Mouse (Mus musculus) liver, adult 2 months (tissue): ENCODE measurements around the gene Tnfrsf21. TPM values are rescaled to one million over a fixed set of nuclear protein-coding genes. Genes with fewer than 3 reads are reported as not detected.

ENCODE experiments used
- DNase-seq: peaks from one replicate; pipeline ENCODE4 v3.0.0-alpha.2; 2011; ENCODE audit warnings: low read depth, low spot score; ENCODE audit errors: extremely low read depth
- H3K27ac ChIP-seq: fragments of 200-500 bp; replicated peaks from 2 replicates; pipeline ENCODE4 v1.5.1; 2012; ENCODE audit warnings: low read depth, mild to moderate bottlenecking, control low read depth, inconsistent platforms, low read length; ENCODE audit not compliant: insufficient read depth
- H3K27me3 ChIP-seq: fragments of 200-500 bp; 2 replicates; pipeline ENCODE4 v1.6.1; 2012; ENCODE audit warnings: mild to moderate bottlenecking, moderate library complexity, low read length, inconsistent platforms; ENCODE audit not compliant: control insufficient read depth, insufficient read depth
- H3K36me3 ChIP-seq: fragments of 200-500 bp; 2 replicates; pipeline ENCODE4 v1.6.1; 2012; ENCODE audit warnings: low read length, inconsistent platforms; ENCODE audit not compliant: control insufficient read depth, insufficient read depth
- H3K4me1 ChIP-seq: fragments of 200-500 bp; 2 replicates; pipeline ENCODE4 v1.6.1; 2011; ENCODE audit warnings: low read length; ENCODE audit not compliant: control insufficient read depth, insufficient read depth
- H3K4me3 ChIP-seq: fragments of 200-500 bp; 2 replicates; pipeline ENCODE4 v1.5.1; 2011; ENCODE audit warnings: low read depth, mild to moderate bottlenecking, control low read depth, low read length, moderate library complexity; ENCODE audit not compliant: insufficient read depth
- H3K79me2 ChIP-seq: fragments of 200-500 bp; 2 replicates; pipeline ENCODE4 v1.6.1; 2012; ENCODE audit warnings: inconsistent platforms, mild to moderate bottlenecking, low read length, moderate library complexity; ENCODE audit not compliant: control insufficient read depth, insufficient read depth
- H3K9ac ChIP-seq: fragments of 200-500 bp; 2 replicates; pipeline ENCODE4 v1.6.1; 2012; ENCODE audit warnings: low read depth, mild to moderate bottlenecking, control low read depth, inconsistent platforms, low read length
- CTCF ChIP-seq: fragments of 200-500 bp; IDR thresholded peaks from 2 replicates; pipeline ENCODE4 v1.5.1; 2011; ENCODE audit warnings: low read depth, low read length, control low read depth
- POLR2A ChIP-seq: fragments of 200-500 bp; IDR thresholded peaks from 2 replicates; pipeline ENCODE4 v1.6.1; 2011; ENCODE audit warnings: low read length, control low read depth; ENCODE audit not compliant: insufficient read depth; ENCODE audit errors: extremely low read depth
- WGBS: fragments of 180-500 bp; shearing (Covaris S2); methylation state at CpG from one replicate; pipeline ENCODE4 v1.1.7; 2018; 5-methylcytosine and 5-hydroxymethylcytosine counted together
- polyA plus RNA-seq: library from polyadenylated mRNA; depleted of rRNA; stranded (reverse); fragments of >200 nt; gene quantifications from 2 replicates; pipeline ENCODE4 v1.2.3, GENCODE M21; 2012
- total RNA-seq: library from RNA; depleted of rRNA; stranded (reverse); fragments of >200 nt; gene quantifications from 2 replicates; pipeline ENCODE4 v1.2.3, GENCODE M21; 2014

Gene Tnfrsf21
- total and polyA plus RNA-seq, 2 experiments = 3.8 to 4.1 TPM

DNA sequence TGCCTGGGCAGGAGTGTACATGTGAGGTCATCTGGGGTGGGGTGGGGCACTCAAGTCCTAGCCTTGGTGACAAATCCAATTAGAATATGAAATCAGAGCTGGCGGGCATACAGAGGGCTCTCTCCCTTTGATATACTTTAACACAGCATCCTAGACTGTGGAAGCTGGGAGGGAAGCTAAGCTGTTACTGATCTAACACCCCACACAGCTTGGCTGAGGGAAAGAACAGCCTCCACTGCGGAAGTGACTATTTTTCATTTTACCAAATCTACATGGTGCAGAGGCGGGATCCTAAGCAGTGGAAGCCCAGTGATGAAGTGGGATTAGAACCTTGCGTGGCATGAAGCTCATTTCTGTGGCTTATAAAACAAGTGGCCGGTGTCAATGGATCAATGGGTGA, 4.7 kb downstream of the Tnfrsf21 start:
- H3K27ac ChIP-seq = no peak overlapping the region
- no peak overlapping the region for H3K4me3 ChIP-seq
- H3K4me1 ChIP-seq = no peaks in the 10 kb centered on the region
- H3K79me2 ChIP-seq = no peaks in the 10 kb centered on the region
- 93% methylated on average over 5 of the region's 5 CpGs for WGBS
- 0 out of 2 replicates have a peak, but pooled peaks cover 3% of the 10 kb centered on the region for H3K27me3 ChIP-seq
- no peak for TF ChIP-seq CTCF
- no peak for TF ChIP-seq POLR2A
- no peak overlapping the region for H3K9ac ChIP-seq
- DNase-seq = no peak
- H3K36me3 ChIP-seq = no peaks in the 10 kb centered on the region

DNA sequence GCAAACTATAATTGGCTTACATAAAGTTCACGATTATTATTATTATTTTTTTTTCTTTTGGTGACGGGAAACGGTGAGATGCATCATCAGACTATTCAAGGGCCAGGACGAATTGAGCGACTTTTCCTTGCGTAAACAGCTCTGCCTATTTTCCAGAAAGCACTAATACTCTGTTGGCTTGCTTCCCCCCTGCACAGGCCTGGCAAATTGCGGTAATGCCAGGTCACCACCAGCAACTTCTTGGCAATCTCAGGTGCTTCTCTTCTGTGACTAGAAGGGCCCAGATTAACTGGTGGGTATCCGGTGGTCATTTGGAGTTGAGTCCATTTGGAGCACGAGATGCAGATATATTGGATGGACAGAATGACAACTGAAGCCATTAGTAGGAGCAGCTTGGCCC, 5.7 kb downstream of the Tnfrsf21 start:
- TF ChIP-seq CTCF (no peak), POLR2A (no peak)

DNA sequence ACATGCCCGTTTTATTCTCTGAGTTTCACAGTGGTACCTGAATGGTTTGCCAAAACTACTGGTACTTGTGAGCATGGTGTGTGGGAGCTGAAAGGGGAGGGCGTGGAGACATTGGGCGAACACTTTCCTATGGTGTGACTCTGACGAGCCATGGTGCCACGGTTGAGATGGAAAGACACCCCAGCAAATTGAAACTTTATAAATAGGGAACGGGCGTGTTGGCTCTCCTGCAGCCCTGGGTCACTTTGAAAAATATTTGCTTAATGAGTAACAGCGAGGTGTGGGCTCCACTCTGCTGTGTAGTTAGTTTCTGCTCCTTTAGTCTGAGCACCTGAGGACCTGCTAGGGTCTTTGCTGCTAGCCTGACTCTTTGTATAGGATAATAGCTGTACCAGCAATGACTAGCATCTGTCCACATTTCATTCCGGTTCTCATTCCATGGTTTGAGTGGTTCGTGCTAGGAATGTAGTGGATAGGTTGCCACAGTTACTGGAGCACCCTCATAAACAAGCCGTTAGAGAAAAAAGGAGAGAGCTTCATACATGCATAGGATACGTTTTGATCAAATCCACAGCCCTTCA, 7.4 kb downstream of the Tnfrsf21 start:
- Histone ChIP-seq H3K27ac (no peak overlapping the region), H3K79me2 (no peaks in the 10 kb centered on the region), H3K36me3 (no peaks in the 10 kb centered on the region), H3K4me1 (no peaks in the 10 kb centered on the region), H3K9ac (no peak overlapping the region), H3K27me3 (no peaks in the 10 kb centered on the region), H3K4me3 (no peak overlapping the region)
- WGBS = 54% methylated on average over 12 of the region's 12 CpGs
- no peak for DNase-seq
- TF ChIP-seq CTCF = no peak
- TF ChIP-seq POLR2A = no peak

More for the DNA sequence above, 5.7 kb downstream of the Tnfrsf21 start:
- Histone ChIP-seq H3K27ac (no peak overlapping the region), H3K9ac (no peak overlapping the region), H3K79me2 (no peaks in the 10 kb centered on the region), H3K4me1 (no peaks in the 10 kb centered on the region), H3K36me3 (no peaks in the 10 kb centered on the region), H3K27me3 (0 out of 2 replicates have a peak, but pooled peaks cover 3% of the 10 kb centered on the region), H3K4me3 (no peak overlapping the region)
- DNase-seq = no peak
- WGBS = 90% methylated on average over 9 of the region's 9 CpGs

DNA sequence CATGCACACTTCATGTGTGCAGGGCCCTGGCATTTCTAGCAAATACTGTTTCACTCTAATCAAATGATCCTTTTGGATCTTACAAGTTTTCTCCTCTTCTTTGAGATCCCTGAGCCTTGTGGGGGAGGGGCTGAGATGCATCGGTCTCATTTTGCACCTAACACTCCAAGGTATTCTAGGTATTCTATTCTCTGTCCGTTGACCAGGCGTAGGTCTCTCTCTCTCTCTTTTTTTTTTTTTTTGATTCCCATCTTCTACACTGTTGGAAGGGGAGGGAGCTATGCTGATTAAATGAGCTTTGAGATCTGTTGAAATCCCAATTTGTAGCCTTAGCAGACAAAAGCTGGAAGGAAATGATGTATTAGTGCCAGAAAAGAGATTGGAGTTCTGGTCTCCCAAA, 8.2 kb downstream of the Tnfrsf21 start:
- H3K36me3 ChIP-seq = no peaks in the 10 kb centered on the region

DNA sequence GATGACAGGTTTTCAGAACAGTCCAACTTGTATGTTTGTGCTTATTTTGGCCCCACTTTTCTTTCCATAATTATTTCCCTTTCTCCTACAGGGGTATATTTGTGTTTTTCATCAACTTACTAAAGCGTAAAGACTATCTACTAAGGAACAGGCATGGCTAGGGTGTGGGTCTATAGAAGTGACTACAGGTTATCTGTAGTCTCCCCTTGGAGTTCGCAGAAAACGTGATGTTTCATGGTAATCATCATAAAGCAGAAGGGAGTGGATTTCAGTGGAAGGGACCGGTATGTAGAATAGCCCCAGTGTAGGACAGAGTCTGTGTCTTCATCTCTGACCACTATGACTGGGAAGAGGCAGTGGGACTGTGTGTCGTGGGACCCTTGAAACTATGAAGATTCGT, 8.7 kb downstream of the Tnfrsf21 start:
- 90% methylated on average over 6 of the region's 6 CpGs for WGBS
- no peak overlapping the region for H3K27ac ChIP-seq

More for the DNA sequence above, 8.2 kb downstream of the Tnfrsf21 start:
- no peak for DNase-seq
- no peak overlapping the region for H3K27ac ChIP-seq
- no peaks in the 10 kb centered on the region for H3K79me2 ChIP-seq
- H3K27me3 ChIP-seq = no peaks in the 10 kb centered on the region
- 83% methylated on average over 3 of the region's 3 CpGs for WGBS
- no peak overlapping the region for H3K9ac ChIP-seq
- no peak overlapping the region for H3K4me3 ChIP-seq
- TF ChIP-seq POLR2A (no peak), CTCF (no peak)
- no peaks in the 10 kb centered on the region for H3K4me1 ChIP-seq

DNA sequence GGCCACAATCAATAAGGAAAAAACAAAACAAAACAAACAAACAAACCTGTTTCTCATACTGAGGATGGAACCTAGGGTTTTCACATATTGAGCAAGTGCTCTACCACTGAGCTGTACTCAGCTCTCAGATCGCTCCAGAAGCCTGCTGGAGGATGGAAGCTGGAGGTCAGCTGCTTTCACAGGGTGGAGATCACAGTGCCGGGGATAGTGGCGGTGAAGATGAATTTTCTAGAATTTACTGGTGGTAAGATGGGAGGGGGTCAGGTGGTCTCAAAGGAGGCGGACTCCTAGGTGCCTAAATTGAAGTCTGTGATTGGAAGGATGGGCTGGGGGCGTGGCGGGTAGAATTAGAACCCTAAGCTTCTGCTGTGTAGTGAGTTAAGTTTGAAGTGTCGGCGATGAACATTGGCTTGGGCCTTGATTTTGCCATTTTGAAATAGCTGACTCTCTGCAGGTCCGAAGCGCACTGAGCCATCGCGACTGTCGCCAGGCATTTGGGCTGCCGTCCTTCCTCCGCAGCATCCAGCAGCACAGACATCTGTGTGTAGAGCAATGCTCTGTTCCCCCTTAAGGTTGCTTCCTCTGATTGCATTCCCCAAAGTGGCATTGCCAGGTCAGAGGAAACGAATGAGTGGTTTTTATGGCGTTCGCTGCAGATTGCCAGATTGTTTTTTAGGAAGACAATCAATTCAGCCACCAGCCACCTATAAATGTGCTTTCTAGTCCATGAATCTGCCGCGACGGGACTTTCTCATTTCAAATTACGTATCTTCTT, 9.7 kb downstream of the Tnfrsf21 start:
- no peak for DNase-seq
- TF ChIP-seq POLR2A = no peak
- TF ChIP-seq CTCF = no peak
- no peaks in the 10 kb centered on the region for H3K27me3 ChIP-seq
- H3K4me1 ChIP-seq = no peaks in the 10 kb centered on the region
- H3K79me2 ChIP-seq = no peaks in the 10 kb centered on the region
- no peak overlapping the region for H3K27ac ChIP-seq
- no peak overlapping the region for H3K9ac ChIP-seq
- H3K36me3 ChIP-seq = no peaks in the 10 kb centered on the region
- 94% methylated on average over 22 of the region's 22 CpGs for WGBS
- no peak overlapping the region for H3K4me3 ChIP-seq

More for the DNA sequence above, 8.7 kb downstream of the Tnfrsf21 start:
- no peak for TF ChIP-seq POLR2A
- TF ChIP-seq CTCF = no peak
- no peak overlapping the region for H3K9ac ChIP-seq
- no peaks in the 10 kb centered on the region for H3K27me3 ChIP-seq
- no peaks in the 10 kb centered on the region for H3K79me2 ChIP-seq
- DNase-seq = no peak
- H3K36me3 ChIP-seq = no peaks in the 10 kb centered on the region
- no peaks in the 10 kb centered on the region for H3K4me1 ChIP-seq
- H3K4me3 ChIP-seq = no peak overlapping the region
